Mouse (Mus musculus): ENCODE measurements at regions not wholly inside any gene's neighbourhood (a gene's known extent, or its start where the extent isn't known, plus 50 kb on each side); places are given as distances from the start of the nearest gene placed in this dataset.

- DNase-seq (ENCODE audit: low spot score) (no peak), ATAC-seq (ENCODE audit: low FRiP score, low read depth) (no peak)
- Histone ChIP-seq H3K36me3 (ENCODE audit: control insufficient read depth, insufficient read depth, low read length) (no peaks in the 10 kb centered on the region), H3K4me1 (ENCODE audit: control insufficient read depth, insufficient read depth, low read length) (peaks cover 18% of the 10 kb centered on the region), H3K27me3 (ENCODE audit: control insufficient read depth, insufficient read depth, low read length) (no peaks in the 10 kb centered on the region), H3K9me3 (ENCODE audit: control insufficient read depth, low read length) (no peaks in the 10 kb centered on the region), H3K9ac (ENCODE audit: low read depth, low read length, severe bottlenecking) (no peak overlapping the region), H3K4me3 (replicated peaks; ENCODE audit: low read length) (no peak overlapping the region), H3K4me2 (replicated peaks; ENCODE audit: low read depth, low read length, severe bottlenecking) (no peak overlapping the region), H3K27ac (replicated peaks; ENCODE audit: low read depth, low read length) (no peak overlapping the region; the same call in 1 of the 2 replicates)
- TF ChIP-seq POLR2A (IDR thresholded peaks at IDR 0.05; ENCODE audit: borderline replicate concordance, extremely low read depth, insufficient read depth, insufficient read length): no peak
- WGBS: 60% methylated on average over 12 of the region's 12 CpGs
These were observed 198.1 kb upstream of the Sulf2 start for GRCm38 (mm10) chr2:166353447-166354111.

DNA sequence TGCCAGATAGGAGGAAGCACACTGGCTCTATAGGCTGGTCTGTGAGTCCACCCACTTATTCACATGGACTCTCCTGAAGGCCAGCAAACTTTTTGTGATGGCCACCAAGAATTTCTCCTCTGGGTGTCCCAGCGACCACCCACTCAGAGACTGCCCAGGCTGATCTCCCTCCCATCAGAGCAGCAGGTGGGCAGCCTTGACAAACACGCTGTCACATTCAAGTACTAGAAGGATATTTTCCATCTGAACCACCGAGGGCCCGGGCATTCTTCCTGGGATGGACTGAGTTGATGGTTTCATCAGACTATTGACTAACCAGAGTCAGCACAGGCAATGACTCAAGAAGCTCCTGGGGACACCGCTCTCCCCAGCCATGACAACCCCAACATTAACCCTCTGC is 196.5 kb upstream of the Sulf2 start:
- ATAC-seq (ENCODE audit: low FRiP score, low read depth): no peak
- Histone ChIP-seq H3K4me1 (ENCODE audit: control insufficient read depth, insufficient read depth, low read length) (peaks cover 13% of the 10 kb centered on the region), H3K9me3 (ENCODE audit: control insufficient read depth, low read length) (no peaks in the 10 kb centered on the region), H3K4me2 (replicated peaks; ENCODE audit: low read depth, low read length, severe bottlenecking) (no peak overlapping the region), H3K4me3 (replicated peaks; ENCODE audit: low read length) (no peak overlapping the region), H3K9ac (ENCODE audit: low read depth, low read length, severe bottlenecking) (no peak overlapping the region), H3K27me3 (ENCODE audit: control insufficient read depth, insufficient read depth, low read length) (no peaks in the 10 kb centered on the region), H3K27ac (replicated peaks; ENCODE audit: low read depth, low read length) (no peak overlapping the region), H3K36me3 (ENCODE audit: control insufficient read depth, insufficient read depth, low read length) (no peaks in the 10 kb centered on the region)
- WGBS: 91% methylated on average over 5 of the region's 5 CpGs
- no peak for TF ChIP-seq POLR2A (IDR thresholded peaks at IDR 0.05; ENCODE audit: borderline replicate concordance, extremely low read depth, insufficient read depth, insufficient read length)
- no peak for DNase-seq (ENCODE audit: low spot score)

DNA sequence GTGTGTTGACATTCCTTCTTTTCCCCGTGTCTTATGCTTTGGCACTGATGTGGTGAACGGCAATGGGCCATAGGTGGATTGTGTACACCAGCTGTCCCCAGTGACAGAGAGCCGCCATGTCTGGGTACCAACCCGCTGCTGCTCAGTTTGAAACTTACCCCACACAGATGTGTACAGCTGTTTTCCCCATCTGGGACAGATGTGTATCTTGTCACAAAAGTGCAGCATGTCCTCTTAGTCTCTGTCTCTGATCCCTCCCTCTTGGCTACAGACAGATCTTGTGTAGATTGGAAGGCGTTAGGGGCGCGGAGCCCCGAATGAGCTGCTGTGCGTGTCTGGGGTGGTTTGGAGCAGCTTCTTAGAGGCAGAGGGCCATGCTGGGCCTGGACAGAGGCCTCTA is 196.1 kb upstream of the Sulf2 start:
- H3K27ac ChIP-seq (replicated peaks; ENCODE audit: low read depth, low read length): no peak overlapping the region
- H3K4me1 ChIP-seq (ENCODE audit: control insufficient read depth, insufficient read depth, low read length): peaks cover 17% of the 10 kb centered on the region
- DNase-seq (ENCODE audit: low spot score) (no peak), ATAC-seq (ENCODE audit: low FRiP score, low read depth) (no peak)
- H3K4me2 ChIP-seq (replicated peaks; ENCODE audit: low read depth, low read length, severe bottlenecking): no peak overlapping the region
- WGBS: 88% methylated on average over 9 of the region's 9 CpGs
- no peaks in the 10 kb centered on the region for H3K27me3 ChIP-seq (ENCODE audit: control insufficient read depth, insufficient read depth, low read length)
- H3K4me3 ChIP-seq (replicated peaks; ENCODE audit: low read length): no peak overlapping the region
- no peaks in the 10 kb centered on the region for H3K9me3 ChIP-seq (ENCODE audit: control insufficient read depth, low read length)
- H3K9ac ChIP-seq (ENCODE audit: low read depth, low read length, severe bottlenecking): no peak overlapping the region
- TF ChIP-seq POLR2A (IDR thresholded peaks at IDR 0.05; ENCODE audit: borderline replicate concordance, extremely low read depth, insufficient read depth, insufficient read length): no peak
- H3K36me3 ChIP-seq (ENCODE audit: control insufficient read depth, insufficient read depth, low read length): no peaks in the 10 kb centered on the region

DNA sequence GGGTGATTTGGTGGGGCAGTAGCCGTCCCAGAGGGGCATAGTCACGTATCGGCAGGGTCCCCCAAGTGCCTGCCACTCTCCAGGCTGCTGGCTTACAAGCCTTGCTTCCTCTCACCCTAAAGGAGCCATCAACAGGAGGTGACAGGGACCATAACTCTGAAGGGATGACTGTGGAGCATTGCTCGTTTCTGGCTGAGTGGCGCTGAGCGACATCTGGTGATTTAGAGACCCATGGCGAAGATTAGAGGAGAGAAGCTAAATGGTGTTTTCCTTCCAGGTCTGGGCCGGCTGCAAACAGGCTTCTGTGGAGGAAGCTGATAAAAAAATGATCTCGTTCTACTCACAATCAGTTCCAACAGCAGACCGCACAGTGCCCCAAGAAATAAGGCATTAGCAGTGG is 193.2 kb upstream of the Sulf2 start:
- H3K27me3 ChIP-seq (ENCODE audit: control insufficient read depth, insufficient read depth, low read length): no peaks in the 10 kb centered on the region
- no peak overlapping the region for H3K9ac ChIP-seq (ENCODE audit: low read depth, low read length, severe bottlenecking)
- H3K36me3 ChIP-seq (ENCODE audit: control insufficient read depth, insufficient read depth, low read length): no peaks in the 10 kb centered on the region
- ATAC-seq (ENCODE audit: low FRiP score, low read depth): no peak
- H3K9me3 ChIP-seq (ENCODE audit: control insufficient read depth, low read length): no peaks in the 10 kb centered on the region
- H3K27ac ChIP-seq (replicated peaks; ENCODE audit: low read depth, low read length): no peak overlapping the region
- no peak overlapping the region for H3K4me3 ChIP-seq (replicated peaks; ENCODE audit: low read length)
- no peak for DNase-seq (ENCODE audit: low spot score)
- TF ChIP-seq POLR2A (IDR thresholded peaks at IDR 0.05; ENCODE audit: borderline replicate concordance, extremely low read depth, insufficient read depth, insufficient read length): no peak
- H3K4me2 ChIP-seq (replicated peaks; ENCODE audit: low read depth, low read length, severe bottlenecking): no peak overlapping the region
- 16% methylated on average over 10 of the region's 10 CpGs for WGBS
- peaks cover 32% of the 10 kb centered on the region for H3K4me1 ChIP-seq (ENCODE audit: control insufficient read depth, insufficient read depth, low read length)

GRCm38 (mm10) chr2:166346421-166347182 is 191.1 kb upstream of the Sulf2 start:
- Histone ChIP-seq H3K27ac (replicated peaks; ENCODE audit: low read depth, low read length) (no peak overlapping the region), H3K4me2 (replicated peaks; ENCODE audit: low read depth, low read length, severe bottlenecking) (no peak overlapping the region), H3K4me1 (ENCODE audit: control insufficient read depth, insufficient read depth, low read length) (peaks cover 39% of the 10 kb centered on the region), H3K27me3 (ENCODE audit: control insufficient read depth, insufficient read depth, low read length) (no peaks in the 10 kb centered on the region), H3K9ac (ENCODE audit: low read depth, low read length, severe bottlenecking) (no peak overlapping the region), H3K9me3 (ENCODE audit: control insufficient read depth, low read length) (no peaks in the 10 kb centered on the region), H3K4me3 (replicated peaks; ENCODE audit: low read length) (no peak overlapping the region), H3K36me3 (ENCODE audit: control insufficient read depth, insufficient read depth, low read length) (no peaks in the 10 kb centered on the region)
- 26% methylated on average over 18 of the region's 18 CpGs for WGBS
- no peak for TF ChIP-seq POLR2A (IDR thresholded peaks at IDR 0.05; ENCODE audit: borderline replicate concordance, extremely low read depth, insufficient read depth, insufficient read length)
- DNase-seq (ENCODE audit: low spot score) (no peak), ATAC-seq (ENCODE audit: low FRiP score, low read depth) (no peak)

All from limb, embryonic 14.5 days (tissue).